Mouse (Mus musculus) gastrocnemius, postnatal 14 days (tissue): ENCODE results near the gene Sbf2. TPM values are rescaled to one million over a fixed set of nuclear protein-coding genes. Genes with fewer than 3 reads are reported as not detected.

Experiments
- DNase-seq: peaks from one replicate; pipeline ENCODE4 v3.0.0; 2021; ENCODE audit warnings: mixed read lengths
- intact Hi-C: fragments of 180-260 bp; cut with DNase I; formaldehyde crosslinking; loops from one replicate; pipeline ENCODE4 v1.15.1; 2025; ENCODE audit warnings: low total_unique reads
- total RNA-seq, 2 experiments: library from RNA; stranded (reverse); gene quantifications; 2 replicates each; pipeline ENCODE4 v1.2.3; 2021

Gene Sbf2
- total RNA-seq, 2 experiments from 2014 or later: 19.4 to 21.5 TPM

GRCm38 (mm10) chr7:110635929-110636328, 21.2 kb upstream of the Sbf2 start:
- intact Hi-C loops: no loop called here

GRCm38 (mm10) chr7:110631136-110631888, 16.6 kb upstream of the Sbf2 start:
- DNase-seq: no peak
- intact Hi-C loops: loop anchor here (5.0 kb wide), 1 partner anchor 344 kb away; no protein-coding TSS in a partner anchor

More at GRCm38 (mm10) chr7:110635929-110636328, 21.2 kb upstream of the Sbf2 start:
- no peak for DNase-seq

GRCm38 (mm10) chr7:110629892-110630666, 15.4 kb upstream of the Sbf2 start:
- intact Hi-C loops: loop anchor here (5.0 to 10.0 kb wide), 3 partner anchors 78 to 343 kb away; no protein-coding TSS in a partner anchor
- peak; percentile 86 for DNase-seq

- intact Hi-C loops: loop anchor here (5.0 to 10.0 kb wide), 2 partner anchors 76 to 194 kb away; no protein-coding TSS in a partner anchor
- DNase-seq: peak; percentile 40
Observed at GRCm38 (mm10) chr7:110628611-110629354, 14.1 kb upstream of the Sbf2 start.

- intact Hi-C loops: loop anchor here (5.0 to 10.0 kb wide), 2 partner anchors 76 to 193 kb away; no protein-coding TSS in a partner anchor
Observed at GRCm38 (mm10) chr7:110628273-110628600, 13.5 kb upstream of the Sbf2 start.

GRCm38 (mm10) chr7:110627486-110628272, 13.0 kb upstream of the Sbf2 start, which contains the start of gene Adm:
Gene Adm (plus strand): TSS chr7:110627661.
- intact Hi-C loops: loop anchor here (5.0 to 10.0 kb wide), 2 partner anchors 75 to 193 kb away; no protein-coding TSS in a partner anchor

More at GRCm38 (mm10) chr7:110628273-110628600, 13.5 kb upstream of the Sbf2 start:
- no peak for DNase-seq

GRCm38 (mm10) chr7:110627099-110627482, 12.4 kb upstream of the Sbf2 start:
- DNase-seq: no peak
- intact Hi-C loops: loop anchor here (5.0 to 10.0 kb wide), 2 partner anchors 75 to 192 kb away; no protein-coding TSS in a partner anchor

More at GRCm38 (mm10) chr7:110627486-110628272, 13.0 kb upstream of the Sbf2 start, which contains the start of gene Adm:
- DNase-seq: peak; percentile 85

GRCm38 (mm10) chr7:110626186-110627098, 11.7 kb upstream of the Sbf2 start:
- no peak for DNase-seq
- intact Hi-C loops: loop anchor here (5.0 to 10.0 kb wide), 2 partner anchors 74 to 192 kb away; no protein-coding TSS in a partner anchor

- DNase-seq: no peak
Observed at GRCm38 (mm10) chr7:110625489-110625888, 10.8 kb upstream of the Sbf2 start.

GRCm38 (mm10) chr7:110624961-110625360, 10.2 kb upstream of the Sbf2 start:
- no peak for DNase-seq
- intact Hi-C loops: loop anchor here (5.0 to 10.0 kb wide), 2 partner anchors 73 to 190 kb away; no protein-coding TSS in a partner anchor

More at GRCm38 (mm10) chr7:110625489-110625888, 10.8 kb upstream of the Sbf2 start:
- intact Hi-C loops: loop anchor here (5.0 to 10.0 kb wide), 2 partner anchors 73 to 191 kb away; no protein-coding TSS in a partner anchor

GRCm38 (mm10) chr7:110624067-110624466, 9.3 kb upstream of the Sbf2 start:
- DNase-seq: no peak
- intact Hi-C loops: loop anchor here (10.0 kb wide), 1 partner anchor 189 kb away; no protein-coding TSS in a partner anchor

- intact Hi-C loops: no loop called here
Observed at GRCm38 (mm10) chr7:110619086-110619611, 4.4 kb upstream of the Sbf2 start.

GRCm38 (mm10) chr7:110615792-110616191, 1.1 kb upstream of the Sbf2 start:
- DNase-seq: no peak
- intact Hi-C loops: no loop called here

More at GRCm38 (mm10) chr7:110619086-110619611, 4.4 kb upstream of the Sbf2 start:
- no peak for DNase-seq

- peak; percentile 61 for DNase-seq
- intact Hi-C loops: no loop called here
Observed at GRCm38 (mm10) chr7:110615151-110615631, 469 bp upstream of the Sbf2 start.

- DNase-seq: no peak
- intact Hi-C loops: no loop called here
Observed at GRCm38 (mm10) chr7:110613381-110614132, 1.2 kb downstream of the Sbf2 start.

- intact Hi-C loops: no loop called here
- DNase-seq: no peak
Observed at GRCm38 (mm10) chr7:110606906-110607305, 7.8 kb downstream of the Sbf2 start.
